Mouse (Mus musculus): ENCODE measurements around the gene Rbm20. TPM values are rescaled to one million over a fixed set of nuclear protein-coding genes. Genes with fewer than 3 reads are reported as not detected.

Rbm20 gene
- total RNA-seq, 1 experiment: 2.5 TPM

GRCm38 (mm10) chr19:53823847-53824246 lies 146.7 kb downstream of the Rbm20 start:
- no peak overlapping the region for H3K9ac ChIP-seq (ENCODE audit: insufficient read depth, low read depth, low read length, poor library complexity, severe bottlenecking)
- in situ Hi-C loops (cut with MboI; ENCODE audit: low sequenced_read_pairs in 2 of 2, unreplicated experiment in 2 of 2): no loop called here
- H3K9me3 ChIP-seq (ENCODE audit: control insufficient read depth, insufficient read depth, low read depth, low read length): no peaks in the 10 kb centered on the region
- no peak for DNase-seq (ENCODE audit: low read depth, low spot score)
- no peaks in the 10 kb centered on the region for H3K36me3 ChIP-seq (ENCODE audit: control insufficient read depth, insufficient read depth, low read length, poor library complexity, severe bottlenecking)
- TF ChIP-seq MAFK (IDR thresholded peaks at IDR 0.05; ENCODE audit: insufficient read depth, low read depth, low read length) (no peak), ZC3H11A (IDR thresholded peaks at IDR 0.05; ENCODE audit: borderline replicate concordance, low read depth, low read length) (no peak), CHD2 (IDR thresholded peaks at IDR 0.05; ENCODE audit: low read depth, low read length) (no peak), ZNF384 (IDR thresholded peaks at IDR 0.05; ENCODE audit: low read depth, low read length) (no peak), HCFC1 (IDR thresholded peaks at IDR 0.05; ENCODE audit: borderline replicate concordance, insufficient read depth, low read length) (no peak)
- H3K4me1 ChIP-seq (ENCODE audit: control insufficient read depth in 2 of 2, insufficient read depth in 2 of 2, low read length in 2 of 2, poor library complexity in 1 of 2): peaks cover 1 to 6% of the 10 kb centered on the region in 2 experiments; a peak in 1 of 4 replicates
- H3K27ac ChIP-seq (ENCODE audit: insufficient read depth, low read depth, low read length, poor library complexity, severe bottlenecking): no peak overlapping the region
- H3K4me3 ChIP-seq (ENCODE audit: insufficient read depth in 1 of 2, low read depth in 1 of 2, low read length in 2 of 2, poor library complexity in 1 of 2, severe bottlenecking in 1 of 2): no peak overlapping the region

- no peak for DNase-seq (ENCODE audit: low read depth, low spot score)
- Histone ChIP-seq H3K9me3 (ENCODE audit: control insufficient read depth, insufficient read depth, low read depth, low read length) (no peaks in the 10 kb centered on the region), H3K27ac (ENCODE audit: insufficient read depth, low read depth, low read length, poor library complexity, severe bottlenecking) (no peak overlapping the region), H3K4me3 (ENCODE audit: insufficient read depth in 1 of 2, low read depth in 1 of 2, low read length in 2 of 2, poor library complexity in 1 of 2, severe bottlenecking in 1 of 2) (peak overlapping the region; percentile 33 to 52; a peak in 3 of 4 replicates), H3K36me3 (ENCODE audit: control insufficient read depth, insufficient read depth, low read length, poor library complexity, severe bottlenecking) (no peaks in the 10 kb centered on the region), H3K9ac (ENCODE audit: insufficient read depth, low read depth, low read length, poor library complexity, severe bottlenecking) (no peak overlapping the region; the same call in 1 of the 2 replicates), H3K4me1 (ENCODE audit: control insufficient read depth in 2 of 2, insufficient read depth in 2 of 2, low read length in 2 of 2, poor library complexity in 1 of 2) (peaks cover 1 to 6% of the 10 kb centered on the region in 2 experiments; a peak in 1 of 4 replicates)
- in situ Hi-C loops (cut with MboI; ENCODE audit: low sequenced_read_pairs in 2 of 2, unreplicated experiment in 2 of 2): no loop called here
- no peak for TF ChIP-seq MAFK (IDR thresholded peaks at IDR 0.05; ENCODE audit: insufficient read depth, low read depth, low read length)
- no peak for TF ChIP-seq HCFC1 (IDR thresholded peaks at IDR 0.05; ENCODE audit: borderline replicate concordance, insufficient read depth, low read length)
- no peak for TF ChIP-seq ZNF384 (IDR thresholded peaks at IDR 0.05; ENCODE audit: low read depth, low read length)
- no peak for TF ChIP-seq ZC3H11A (IDR thresholded peaks at IDR 0.05; ENCODE audit: borderline replicate concordance, low read depth, low read length)
- TF ChIP-seq CHD2 (IDR thresholded peaks at IDR 0.05; ENCODE audit: low read depth, low read length): no peak
Observed at GRCm38 (mm10) chr19:53824872-53825680, 148.0 kb downstream of the Rbm20 start.

- TF ChIP-seq MAFK (IDR thresholded peaks at IDR 0.05; ENCODE audit: insufficient read depth, low read depth, low read length) (no peak), CHD2 (IDR thresholded peaks at IDR 0.05; ENCODE audit: low read depth, low read length) (no peak), HCFC1 (IDR thresholded peaks at IDR 0.05; ENCODE audit: borderline replicate concordance, insufficient read depth, low read length) (no peak), ZNF384 (IDR thresholded peaks at IDR 0.05; ENCODE audit: low read depth, low read length) (no peak), ZC3H11A (IDR thresholded peaks at IDR 0.05; ENCODE audit: borderline replicate concordance, low read depth, low read length) (no peak)
- Histone ChIP-seq H3K9me3 (ENCODE audit: control insufficient read depth, insufficient read depth, low read depth, low read length) (no peaks in the 10 kb centered on the region), H3K36me3 (ENCODE audit: control insufficient read depth, insufficient read depth, low read length, poor library complexity, severe bottlenecking) (no peaks in the 10 kb centered on the region), H3K27ac (ENCODE audit: insufficient read depth, low read depth, low read length, poor library complexity, severe bottlenecking) (no peak overlapping the region), H3K4me1 (ENCODE audit: control insufficient read depth in 2 of 2, insufficient read depth in 2 of 2, low read length in 2 of 2, poor library complexity in 1 of 2) (no peaks in the 10 kb centered on the region), H3K9ac (ENCODE audit: insufficient read depth, low read depth, low read length, poor library complexity, severe bottlenecking) (no peak overlapping the region), H3K4me3 (ENCODE audit: insufficient read depth in 1 of 2, low read depth in 1 of 2, low read length in 2 of 2, poor library complexity in 1 of 2, severe bottlenecking in 1 of 2) (no peak overlapping the region)
- no peak for DNase-seq (ENCODE audit: low read depth, low spot score)
- in situ Hi-C loops (cut with MboI; ENCODE audit: low sequenced_read_pairs in 2 of 2, unreplicated experiment in 2 of 2): no loop called here
Observed at GRCm38 (mm10) chr19:53829990-53830389, 152.9 kb downstream of the Rbm20 start.

- Histone ChIP-seq H3K27ac (ENCODE audit: insufficient read depth, low read depth, low read length, poor library complexity, severe bottlenecking) (no peak overlapping the region), H3K36me3 (ENCODE audit: control insufficient read depth, insufficient read depth, low read length, poor library complexity, severe bottlenecking) (no peaks in the 10 kb centered on the region), H3K9me3 (ENCODE audit: control insufficient read depth, insufficient read depth, low read depth, low read length) (no peaks in the 10 kb centered on the region), H3K4me1 (ENCODE audit: control insufficient read depth in 2 of 2, insufficient read depth in 2 of 2, low read length in 2 of 2, poor library complexity in 1 of 2) (no peaks in the 10 kb centered on the region), H3K4me3 (ENCODE audit: insufficient read depth in 1 of 2, low read depth in 1 of 2, low read length in 2 of 2, poor library complexity in 1 of 2, severe bottlenecking in 1 of 2) (no peak overlapping the region), H3K9ac (ENCODE audit: insufficient read depth, low read depth, low read length, poor library complexity, severe bottlenecking) (no peak overlapping the region)
- DNase-seq (ENCODE audit: low read depth, low spot score): no peak
- TF ChIP-seq CHD2 (IDR thresholded peaks at IDR 0.05; ENCODE audit: low read depth, low read length) (no peak), ZC3H11A (IDR thresholded peaks at IDR 0.05; ENCODE audit: borderline replicate concordance, low read depth, low read length) (no peak), MAFK (IDR thresholded peaks at IDR 0.05; ENCODE audit: insufficient read depth, low read depth, low read length) (no peak), ZNF384 (IDR thresholded peaks at IDR 0.05; ENCODE audit: low read depth, low read length) (no peak), HCFC1 (IDR thresholded peaks at IDR 0.05; ENCODE audit: borderline replicate concordance, insufficient read depth, low read length) (no peak)
- in situ Hi-C loops (cut with MboI; ENCODE audit: low sequenced_read_pairs in 2 of 2, unreplicated experiment in 2 of 2): no loop called here
Observed at GRCm38 (mm10) chr19:53830407-53831163, 153.5 kb downstream of the Rbm20 start.
